Mouse (Mus musculus): ENCODE measurements around the gene Bhlha9. TPM values are rescaled to one million over a fixed set of nuclear protein-coding genes. Genes with fewer than 3 reads are reported as not detected.
"Not testable (repeated sequence)": the region's sequence is repeated elsewhere in the genome, so short reads cannot be mapped to it uniquely, and the experiment has no call there.

The Bhlha9 gene
- total RNA-seq, 2 experiments from 2014 or later = not detected

DNA sequence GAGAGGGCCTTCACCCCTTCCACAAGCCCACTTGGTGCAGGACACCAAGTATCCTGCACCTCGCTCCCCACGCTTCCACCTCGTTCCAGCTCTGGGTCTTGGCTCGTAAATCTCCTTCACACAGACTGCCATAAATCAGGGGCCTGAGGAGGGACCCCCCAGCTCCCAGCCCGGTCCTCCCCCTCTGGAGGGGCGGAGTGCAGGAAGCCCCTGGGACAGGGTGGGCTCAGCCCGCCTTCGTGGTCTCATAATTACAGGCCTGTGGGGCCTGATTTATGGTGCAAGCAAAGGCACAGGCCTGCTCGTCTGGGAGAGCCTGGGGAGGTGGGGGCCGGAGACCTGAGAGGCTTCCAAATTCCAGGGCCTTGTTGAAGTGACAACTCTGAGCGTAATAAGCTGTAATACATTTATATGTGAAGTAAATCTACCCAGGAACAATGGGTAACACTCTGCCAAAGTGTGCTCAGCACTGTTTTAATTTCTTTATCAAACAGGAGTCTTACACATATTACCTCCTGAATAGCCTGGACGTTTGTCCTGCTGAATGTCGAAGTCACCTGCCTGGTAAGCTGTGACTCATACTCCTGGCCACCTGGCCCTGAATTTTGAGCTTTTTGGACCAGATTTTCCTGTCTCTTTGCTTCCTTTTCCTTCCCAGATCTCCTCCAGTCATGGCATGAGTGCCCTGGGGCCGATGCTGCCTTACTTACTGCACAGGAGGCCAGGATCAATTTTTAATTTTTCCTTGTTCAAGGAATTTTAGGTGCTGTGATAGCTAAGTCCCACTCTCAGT is 12.9 kb upstream of the Bhlha9 start:
- no peak for ATAC-seq (replicated peaks; ENCODE audit: low FRiP score, poor library complexity, severe bottlenecking)

DNA sequence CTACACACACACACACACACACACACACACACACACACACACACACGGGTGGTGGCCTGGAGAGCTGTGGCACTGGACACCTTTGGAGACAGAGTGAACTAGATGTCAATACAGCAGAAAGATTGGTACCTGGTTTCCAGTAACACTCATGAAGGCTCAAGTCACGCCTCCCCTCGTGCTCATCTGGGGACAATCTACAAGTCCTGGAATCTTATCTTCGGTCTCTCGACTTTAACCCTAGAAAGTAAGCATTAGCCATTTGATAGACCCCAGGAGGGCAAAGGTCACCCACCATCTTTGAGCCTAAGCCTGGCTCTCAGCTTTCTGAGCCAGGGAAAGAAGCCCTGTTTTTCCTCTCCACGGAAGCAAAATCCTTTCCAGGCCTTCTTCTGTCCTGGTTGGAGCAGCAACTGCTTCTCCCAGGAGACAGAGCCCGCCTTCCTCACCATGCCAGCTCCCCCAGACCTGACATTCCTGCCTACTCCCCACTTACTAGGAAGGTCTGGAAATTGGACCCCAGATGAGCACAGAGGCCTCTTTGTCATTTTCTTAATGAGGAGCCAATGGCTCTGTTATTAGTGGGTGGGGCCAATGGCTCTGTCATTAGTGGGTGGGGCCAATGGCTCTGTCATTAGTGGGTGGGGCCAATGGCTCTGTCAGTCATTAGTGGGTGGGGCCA is 10.3 kb upstream of the Bhlha9 start:
- ATAC-seq (replicated peaks; ENCODE audit: low FRiP score, poor library complexity, severe bottlenecking) = no peak

DNA sequence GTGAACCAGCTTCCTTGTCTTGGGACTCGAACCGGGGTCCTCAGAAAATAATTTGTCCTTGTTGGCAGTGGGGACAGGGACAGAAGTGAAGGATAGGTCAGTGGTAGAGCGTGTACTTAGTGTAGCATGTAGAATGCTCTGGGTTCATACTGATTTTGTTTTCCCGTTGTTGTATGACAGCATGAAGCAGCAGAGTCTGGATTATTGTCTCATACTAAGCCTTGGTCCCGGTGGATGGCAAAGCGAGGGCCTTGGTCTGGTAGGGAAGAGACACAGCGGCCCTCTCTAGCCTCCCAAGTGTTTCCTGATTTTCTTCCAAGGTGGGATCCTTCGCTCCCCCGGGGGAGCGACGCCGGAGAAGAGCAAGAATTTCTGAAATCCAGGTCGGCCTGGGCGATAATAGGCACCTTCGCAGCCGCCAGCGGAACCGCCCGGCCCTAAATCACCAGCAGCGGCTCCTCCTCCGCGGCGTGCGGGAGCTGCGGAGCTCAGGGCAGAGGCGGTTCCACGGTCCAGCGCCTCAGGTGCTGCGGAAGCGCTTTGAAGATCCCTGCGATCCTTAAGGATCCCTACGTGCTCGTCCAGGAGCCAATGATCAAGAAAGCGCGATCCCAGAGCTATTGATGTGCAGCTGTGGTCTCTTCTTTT is 6.1 kb upstream of the Bhlha9 start:
- no peak for ATAC-seq (replicated peaks; ENCODE audit: low FRiP score, poor library complexity, severe bottlenecking)

DNA sequence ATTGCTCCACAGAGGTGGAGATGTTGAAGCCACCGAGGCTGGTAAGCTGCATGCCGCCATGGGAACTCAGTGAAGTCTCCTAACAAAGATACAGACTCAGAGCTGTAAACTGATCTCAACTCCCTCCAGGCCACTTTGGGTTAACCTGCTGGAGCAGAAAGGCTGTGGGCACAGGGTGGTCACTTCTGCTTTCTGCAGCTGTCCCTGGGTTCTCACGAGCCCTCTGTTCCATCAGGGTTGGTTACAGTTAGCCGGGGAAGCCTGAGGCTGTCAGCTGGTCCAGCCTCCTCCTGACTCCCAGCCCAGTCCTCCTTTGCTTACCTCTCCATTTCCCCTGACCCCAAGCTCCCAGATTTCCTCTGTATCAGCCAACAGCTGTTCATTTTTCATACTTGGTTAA is 4.5 kb upstream of the Bhlha9 start:
- ATAC-seq (replicated peaks; ENCODE audit: low FRiP score, poor library complexity, severe bottlenecking) = no peak

GRCm38 (mm10) chr11:76672561-76673384 is 503 bp downstream of the Bhlha9 start:
- no peak for ATAC-seq (replicated peaks; ENCODE audit: low FRiP score, poor library complexity, severe bottlenecking)

- no peak for ATAC-seq (replicated peaks; ENCODE audit: low FRiP score, poor library complexity, severe bottlenecking)
Measured at GRCm38 (mm10) chr11:76674199-76674598, 1.9 kb downstream of the Bhlha9 start.

DNA sequence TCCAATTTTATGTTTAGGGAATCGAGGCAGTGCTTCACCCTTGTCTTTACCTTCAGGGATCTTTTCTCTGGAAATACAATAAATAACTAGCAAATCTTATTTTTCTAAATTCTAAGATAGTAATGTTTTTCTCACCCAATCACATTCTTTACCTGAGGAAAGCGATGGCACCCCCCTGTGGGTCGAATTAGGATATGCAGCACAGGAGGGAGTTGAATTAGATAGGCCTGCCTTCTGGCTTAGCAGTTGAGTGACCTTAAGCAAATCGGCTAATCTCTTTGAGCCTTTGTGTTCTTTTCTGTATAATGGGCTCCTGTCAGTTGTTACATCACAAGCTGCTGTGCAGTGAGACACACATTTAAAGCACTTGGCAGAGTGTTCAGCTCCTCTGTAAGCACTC is 2.4 kb downstream of the Bhlha9 start:
- ATAC-seq (replicated peaks; ENCODE audit: low FRiP score, poor library complexity, severe bottlenecking) = no peak

GRCm38 (mm10) chr11:76679508-76679907 is 7.2 kb downstream of the Bhlha9 start, which contains the start of gene Trarg1:
Gene Trarg1, plus strand, starts transcription at chr11:76679808.
- not testable (repeated sequence) for ATAC-seq (replicated peaks; ENCODE audit: low FRiP score, poor library complexity, severe bottlenecking)

DNA sequence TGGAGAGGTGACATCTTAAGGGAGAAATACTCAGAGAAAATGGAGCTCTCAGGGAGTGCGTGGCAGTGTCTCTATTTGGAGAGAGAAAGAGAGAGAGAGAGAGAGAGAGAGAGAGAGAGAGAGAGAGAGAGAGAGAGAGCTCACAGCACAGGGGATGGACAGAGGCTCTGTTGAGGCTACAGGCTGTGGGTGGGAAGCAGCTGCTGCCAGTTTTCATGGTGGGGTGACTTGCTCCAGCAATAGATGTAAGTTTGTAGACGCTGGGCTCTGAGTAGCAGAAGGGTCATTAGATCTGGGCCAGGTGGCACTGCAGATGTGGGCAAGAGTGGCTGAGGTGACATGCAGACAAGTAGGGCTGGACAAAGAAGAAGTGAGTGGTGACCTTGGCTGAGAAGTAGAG is 13.3 kb downstream of the Bhlha9 start:
- ATAC-seq (replicated peaks; ENCODE audit: low FRiP score, poor library complexity, severe bottlenecking) = no peak

DNA sequence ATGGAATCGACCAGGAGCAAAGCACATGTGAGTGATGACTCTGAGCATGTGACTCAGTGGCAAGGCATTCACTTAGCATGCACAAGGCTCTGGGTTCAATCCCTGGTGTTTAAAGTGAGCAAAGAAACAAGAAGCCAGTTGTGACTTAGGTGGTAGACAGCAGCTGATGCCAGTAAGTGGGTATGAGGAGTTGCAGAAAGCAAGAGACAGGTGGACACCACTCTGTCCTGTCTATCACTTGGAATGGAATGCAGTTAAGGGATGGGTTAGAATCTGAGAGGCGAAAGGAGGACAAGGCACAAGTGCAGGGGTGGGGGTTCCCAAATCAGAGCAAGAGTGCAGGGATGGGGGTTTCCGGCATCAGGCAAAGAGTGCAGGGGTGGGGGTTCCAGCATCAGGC is 19.8 kb downstream of the Bhlha9 start:
- no peak for ATAC-seq (replicated peaks; ENCODE audit: low FRiP score, poor library complexity, severe bottlenecking)

GRCm38 (mm10) chr11:76695810-76696209 is 23.5 kb downstream of the Bhlha9 start:
- no peak for ATAC-seq (replicated peaks; ENCODE audit: low FRiP score, poor library complexity, severe bottlenecking)

DNA sequence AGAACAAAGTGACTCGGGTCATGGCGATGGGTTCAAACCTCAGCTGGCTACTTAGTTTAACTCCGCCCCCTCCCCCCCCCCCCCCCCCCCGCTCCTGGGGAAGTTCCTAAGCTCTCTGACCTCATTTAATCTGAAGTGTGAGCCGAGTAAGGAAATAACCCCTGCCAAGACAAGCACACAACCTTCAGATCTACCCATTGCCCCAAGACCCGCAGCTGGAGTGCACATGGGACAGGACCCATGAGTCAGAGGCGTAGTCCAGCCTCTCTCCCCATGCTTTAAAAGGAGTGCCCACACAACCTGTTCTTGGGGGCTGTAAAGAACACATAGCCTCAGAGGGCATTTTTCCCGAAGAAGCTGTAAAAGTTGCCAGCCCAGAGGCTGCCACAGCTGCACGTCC is 27.4 kb downstream of the Bhlha9 start:
- no peak for ATAC-seq (replicated peaks; ENCODE audit: low FRiP score, poor library complexity, severe bottlenecking)

DNA sequence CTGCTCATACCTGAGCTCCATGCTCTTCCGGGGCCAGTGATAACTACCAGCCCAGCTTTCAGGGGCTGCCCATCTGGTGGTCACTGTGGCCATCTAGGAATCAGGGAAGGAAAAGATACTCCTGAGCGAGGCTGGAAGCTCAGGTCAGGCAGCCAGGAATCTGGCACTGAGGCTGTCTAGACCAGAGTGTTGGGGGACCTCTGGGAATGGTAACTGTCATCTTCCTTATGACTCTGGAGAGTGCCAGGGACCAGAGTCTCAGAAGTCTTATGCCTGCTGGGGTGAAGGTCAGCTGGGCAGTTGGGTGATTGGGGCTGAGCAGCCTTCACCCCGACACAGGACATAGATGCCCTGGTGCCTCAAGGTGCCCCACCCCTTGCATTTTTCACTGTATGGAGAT is 35.4 kb downstream of the Bhlha9 start:
- ATAC-seq (replicated peaks; ENCODE audit: low FRiP score, poor library complexity, severe bottlenecking) = no peak

DNA sequence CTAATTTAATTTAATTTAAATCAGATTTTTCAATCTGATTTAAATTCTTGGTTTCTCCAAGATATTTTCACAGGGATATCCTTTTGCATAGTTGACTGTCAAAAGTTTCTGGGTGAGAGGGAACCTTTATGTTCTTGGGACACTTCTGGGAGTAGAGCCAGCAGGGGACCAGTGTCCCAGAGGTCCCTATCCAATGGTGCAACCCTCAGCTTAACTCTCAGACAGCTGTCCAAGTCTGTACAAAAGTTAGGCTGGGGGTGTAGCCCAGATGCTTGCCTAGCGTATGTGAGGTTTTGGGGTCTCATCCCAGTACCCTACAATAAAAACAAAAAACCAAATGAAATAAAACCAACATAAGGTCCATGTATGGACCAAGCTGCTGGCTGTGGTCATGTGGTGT is 35.8 kb downstream of the Bhlha9 start:
- no peak for ATAC-seq (replicated peaks; ENCODE audit: low FRiP score, poor library complexity, severe bottlenecking)

DNA sequence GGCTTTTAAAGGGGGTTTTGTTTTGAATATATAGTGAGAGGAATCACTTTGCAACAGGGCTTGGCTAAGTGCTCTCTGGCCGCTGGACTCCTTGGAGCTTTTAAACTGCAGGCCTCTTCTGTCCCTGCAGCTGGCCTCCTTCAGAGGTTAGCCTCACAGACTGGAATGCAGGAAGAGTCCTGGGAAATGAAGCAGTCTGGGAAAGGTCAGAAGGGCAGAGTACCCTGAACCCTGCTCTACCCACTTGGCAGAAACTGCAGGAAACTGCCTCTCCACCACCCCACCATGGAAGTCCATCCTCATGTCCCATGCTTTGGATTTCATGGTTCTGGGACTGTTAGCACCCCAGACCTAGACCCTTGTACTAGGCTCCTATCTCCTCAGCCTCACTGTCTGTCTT is 36.6 kb downstream of the Bhlha9 start:
- no peak for ATAC-seq (replicated peaks; ENCODE audit: low FRiP score, poor library complexity, severe bottlenecking)

- ATAC-seq (replicated peaks; ENCODE audit: low FRiP score, poor library complexity, severe bottlenecking) = no peak
Measured at GRCm38 (mm10) chr11:76709625-76710452, 37.6 kb downstream of the Bhlha9 start.

DNA sequence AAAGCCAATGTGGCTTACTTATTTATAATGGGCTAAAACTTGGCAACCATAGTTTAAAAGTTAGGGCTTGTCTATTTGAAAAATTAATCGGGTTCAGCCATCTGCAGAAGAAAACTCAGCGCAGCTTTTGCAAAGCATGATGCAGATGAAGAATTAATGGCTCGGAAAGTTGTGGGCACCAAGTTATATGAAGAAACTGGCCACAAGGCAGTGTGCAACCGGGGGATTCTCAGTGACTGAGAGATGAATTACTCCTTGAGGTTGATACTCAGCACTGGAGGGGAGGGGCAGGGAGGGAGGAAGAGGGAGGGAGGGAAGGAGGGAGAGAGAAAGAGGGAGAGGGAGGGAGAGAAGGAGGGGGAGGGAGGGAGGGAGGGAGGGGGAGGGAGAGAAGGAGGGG is 44.7 kb downstream of the Bhlha9 start:
- ATAC-seq (replicated peaks; ENCODE audit: low FRiP score, poor library complexity, severe bottlenecking) = no peak
